Mouse (Mus musculus) cerebellum, adult 2 months (tissue): ENCODE measurements around the gene Tet2.

Source experiments
- CTCF ChIP-seq: fragments of 200-500 bp; IDR thresholded peaks from 2 replicates; pipeline ENCODE4 v1.5.1; 2011; ENCODE audit warnings: low read depth, mild to moderate bottlenecking, control low read depth, low read length, moderate library complexity, borderline replicate concordance; ENCODE audit not compliant: insufficient read depth
- POLR2A ChIP-seq: fragments of 200-500 bp; IDR thresholded peaks from 2 replicates; pipeline ENCODE4 v1.6.1; 2011; ENCODE audit warnings: low read length, control low read depth, borderline replicate concordance; ENCODE audit not compliant: insufficient read depth

DNA sequence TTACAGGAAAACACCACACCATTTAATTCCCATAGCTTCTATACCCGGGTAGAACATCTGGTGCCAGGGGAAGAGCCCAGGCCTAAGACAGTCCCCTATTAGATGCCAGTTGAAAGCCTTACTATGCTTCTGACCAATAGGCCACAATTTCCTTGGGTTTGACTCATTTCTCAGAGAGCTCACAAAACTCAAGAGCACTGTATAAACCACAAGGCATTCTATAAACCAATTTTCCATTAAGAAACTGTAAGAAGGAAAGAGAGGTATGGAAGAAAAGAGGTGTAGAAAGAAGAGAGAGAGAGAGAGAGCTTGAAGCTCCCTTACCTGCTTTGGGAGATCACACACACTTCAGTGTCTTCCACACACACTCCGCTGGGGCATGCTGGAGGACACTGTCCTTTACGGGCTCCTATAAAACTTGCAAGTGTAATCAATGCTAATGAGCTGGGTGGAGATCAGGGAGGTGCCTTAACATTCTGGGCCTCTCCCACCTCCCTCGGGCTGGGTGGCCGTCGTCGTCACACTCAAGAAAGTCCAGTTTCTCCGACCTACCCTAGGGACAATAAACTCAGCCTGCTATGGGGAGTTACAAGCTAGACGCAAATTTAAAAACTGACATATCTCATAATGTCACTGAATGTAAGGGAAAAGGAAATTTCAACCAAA, 38.5 kb downstream of the Tet2 start:
- TF ChIP-seq CTCF (no peak), POLR2A (no peak)
